Mouse (Mus musculus) C2C12 (cell line): ENCODE results near the gene Sbno1. TPM values are rescaled to one million over a fixed set of nuclear protein-coding genes. Genes with fewer than 3 reads are reported as not detected.

ENCODE experiments used
- H3K27me3 ChIP-seq: one replicate; pipeline ENCODE4 v1.6.1; 2011; ENCODE audit not compliant: control insufficient read depth, insufficient read depth, insufficient read length
- H3K36me3 ChIP-seq: one replicate; pipeline ENCODE4 v1.6.1; 2011; ENCODE audit not compliant: control insufficient read depth, insufficient read depth
- H3K4me3 ChIP-seq: one replicate; pipeline ENCODE4 v1.5.1; 2011; ENCODE audit warnings: mild to moderate bottlenecking, control low read depth; ENCODE audit not compliant: poor library complexity, insufficient read depth, severe bottlenecking
- H3K79me2 ChIP-seq: one replicate; pipeline ENCODE4 v1.6.1; 2011; ENCODE audit not compliant: control insufficient read depth, insufficient read depth
- H3K79me3 ChIP-seq: one replicate; pipeline ENCODE4 v1.6.1; 2011; ENCODE audit warnings: low read depth, control low read depth
- H3ac ChIP-seq: one replicate; pipeline ENCODE3; 2011; ENCODE audit warnings: low read depth; ENCODE audit not compliant: control insufficient read depth, insufficient read length
- CEBPB ChIP-seq: IDR thresholded peaks from one replicate; pipeline ENCODE4 v1.6.1; 2011; ENCODE audit warnings: low read depth, mild to moderate bottlenecking, control low read depth, moderate library complexity
- CTCF ChIP-seq: IDR thresholded peaks from one replicate; pipeline ENCODE4 v1.5.1; 2011; ENCODE audit not compliant: control insufficient read depth, insufficient read depth, insufficient read length
- FOSL1 ChIP-seq: IDR thresholded peaks from one replicate; pipeline ENCODE4 v1.8.0; 2011; ENCODE audit warnings: mild to moderate bottlenecking, low read length; ENCODE audit not compliant: poor library complexity, insufficient read depth, severe bottlenecking
- MAX ChIP-seq: IDR thresholded peaks from one replicate; pipeline ENCODE4 v1.6.1; 2011; ENCODE audit warnings: mild to moderate bottlenecking, control low read depth
- MYOD1 ChIP-seq: IDR thresholded peaks from one replicate; pipeline ENCODE4 v1.6.1; 2011; ENCODE audit warnings: low read depth; ENCODE audit not compliant: control insufficient read depth, insufficient read length
- MYOG ChIP-seq: IDR thresholded peaks from one replicate; pipeline ENCODE4 v1.6.1; 2011; ENCODE audit not compliant: control insufficient read depth, insufficient read length; ENCODE audit errors: extremely low read depth
- USF1 ChIP-seq: IDR thresholded peaks from one replicate; pipeline ENCODE4 v1.6.1; 2011; ENCODE audit warnings: low read depth, mild to moderate bottlenecking, control low read depth, moderate library complexity
- microRNA-seq: library from miRNA; unstranded; fragments of <30 nt; microRNA quantifications from one replicate; pipeline ENCODE4, GENCODE M21; 2019; ENCODE audit warnings: borderline microRNAs expressed
- polyA plus RNA-seq: library from polyadenylated mRNA; unstranded; fragments of >200 nt; fragmentation: generic; extraction: Trizol; gene quantifications from one replicate; pipeline ENCODE4 v1.2.1, GENCODE M21; 2012; ENCODE audit warnings: missing spikeins

Sbno1 gene
- polyA plus RNA-seq, 1 experiment, result 13.0 TPM

DNA sequence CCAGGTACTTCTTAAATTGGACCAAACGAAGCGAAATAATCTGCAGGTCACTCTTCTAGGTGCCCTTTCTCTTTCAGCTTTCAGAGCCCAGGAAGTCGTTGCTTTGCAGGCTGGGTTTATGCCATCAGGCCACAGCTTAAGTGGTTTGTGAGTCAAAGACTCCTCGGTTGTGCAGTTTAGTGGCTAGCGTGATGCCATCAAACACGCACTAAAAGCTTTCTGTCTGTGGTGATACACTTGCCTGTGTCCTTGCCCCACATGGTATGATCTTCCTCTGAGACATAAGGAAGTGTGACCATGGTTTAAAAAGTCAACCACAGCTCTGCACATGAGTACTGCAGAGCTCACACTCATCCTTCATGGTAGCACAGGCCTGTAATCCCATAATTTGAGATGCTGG, 95.7 kb downstream of the Sbno1 start:
- Histone ChIP-seq H3K79me3 (peaks cover 14% of the 10 kb centered on the region), H3K79me2 (peaks cover 33% of the 10 kb centered on the region), H3K4me3 (no peak overlapping the region), H3ac (no peak overlapping the region), H3K27me3 (no peaks in the 10 kb centered on the region), H3K36me3 (no peaks in the 10 kb centered on the region)
- TF ChIP-seq CEBPB, result no peak
- TF ChIP-seq FOSL1, result no peak
- TF ChIP-seq MAX, result no peak
- no peak for TF ChIP-seq USF1
- TF ChIP-seq CTCF, result no peak
- TF ChIP-seq MYOG, result no peak
- no peak for TF ChIP-seq MYOD1

DNA sequence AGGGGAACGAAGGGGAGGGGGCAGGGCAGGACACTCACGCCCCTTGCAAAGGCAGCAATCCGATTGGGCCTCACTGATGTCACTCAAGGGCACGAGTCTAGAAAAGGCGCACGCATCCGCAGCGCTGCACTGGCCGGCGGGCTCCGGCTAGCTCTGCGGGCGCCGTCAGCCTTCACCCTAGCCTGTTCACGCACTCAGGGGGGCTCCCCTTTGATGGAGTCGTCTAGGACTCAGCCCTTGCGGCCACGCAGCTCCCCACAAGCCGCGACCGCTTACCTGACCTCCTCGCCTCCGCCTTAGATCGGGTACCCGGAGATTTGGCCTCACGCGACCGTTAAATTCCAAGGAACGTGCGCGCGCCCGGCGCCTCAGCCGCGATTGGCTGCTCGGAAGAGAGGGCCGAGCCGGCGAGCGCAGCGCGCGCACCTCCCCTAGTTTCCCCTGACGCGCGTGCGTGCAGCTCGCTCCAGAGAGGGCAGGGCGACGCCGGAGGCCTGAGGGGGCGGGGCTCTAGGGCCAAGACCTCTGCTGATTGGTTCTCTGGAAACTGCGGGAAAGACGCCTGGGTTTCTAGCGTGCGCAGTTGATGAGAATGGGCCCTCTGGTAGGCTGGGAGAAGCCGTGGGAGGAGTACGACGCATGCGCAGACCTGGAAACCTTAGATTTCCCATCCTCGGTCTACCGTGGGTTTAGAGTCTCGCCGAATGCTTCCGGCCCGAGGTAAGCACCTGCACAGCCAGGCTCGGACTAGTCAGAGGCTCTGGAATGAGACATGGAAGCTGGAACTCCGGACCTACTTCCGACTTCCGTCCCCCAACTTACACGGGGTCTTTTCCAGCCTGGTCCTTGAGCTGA, 98.1 kb downstream of the Sbno1 start, which contains the start of the genes Mphosph9 and 2810006K23Rik:
Gene Mphosph9 (minus strand): TSS at position 463 of the 855 bp plus-strand sequence.
Gene 2810006K23Rik (plus strand): TSS at position 580 of the 855 bp plus-strand sequence.
- Histone ChIP-seq H3K79me2 (peaks cover 41% of the 10 kb centered on the region), H3ac (peak within 1 kb of the TSS; percentile 92), H3K79me3 (peaks cover 16% of the 10 kb centered on the region), H3K27me3 (no peaks in the 10 kb centered on the region), H3K4me3 (peak within 1 kb of the TSS; percentile 65), H3K36me3 (peaks cover 12% of the 10 kb centered on the region)
- TF ChIP-seq MAX, result no peak
- no peak for TF ChIP-seq MYOD1
- TF ChIP-seq CEBPB, result no peak
- TF ChIP-seq CTCF, result no peak
- no peak for TF ChIP-seq MYOG
- no peak for TF ChIP-seq FOSL1
- no peak for TF ChIP-seq USF1

DNA sequence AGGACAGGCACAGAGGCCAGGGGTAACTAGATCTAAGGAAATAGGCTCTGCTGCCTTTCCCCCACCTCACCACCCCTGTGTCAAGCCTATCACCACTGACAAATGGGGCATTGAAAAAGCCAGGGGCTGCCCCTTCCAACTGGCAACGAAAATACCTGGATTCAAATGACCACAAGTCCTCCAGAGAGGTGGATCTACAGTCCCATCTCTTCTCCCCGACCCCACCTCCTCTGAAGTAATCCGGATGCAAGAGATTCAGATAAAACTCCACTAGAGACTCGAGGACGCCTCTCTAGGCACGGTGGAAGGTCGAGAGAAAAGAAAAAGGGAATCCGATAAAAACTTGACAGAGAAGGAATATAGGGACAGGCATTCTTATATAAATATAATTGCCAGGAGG, 99.0 kb downstream of the Sbno1 start:
- Histone ChIP-seq H3K79me3 (peaks cover 16% of the 10 kb centered on the region), H3K4me3 (peak overlapping the region; percentile 65), H3K36me3 (peaks cover 13% of the 10 kb centered on the region), H3ac (peak overlapping the region; percentile 50), H3K79me2 (peaks cover 41% of the 10 kb centered on the region), H3K27me3 (no peaks in the 10 kb centered on the region)
- TF ChIP-seq USF1 (no peak), MYOD1 (no peak), CEBPB (no peak), CTCF (no peak), MYOG (no peak), FOSL1 (no peak)

Small RNA genes lying within 50 kb of the gene (microRNA-seq; reads per million reads assigned to microRNA genes)
- 0.40 reads per million, percentile 3 among the genes with 10 or more reads in this experiment for gene Gm27486

Other genes starting within 250 kb of the Sbno1 start
- 4.0 TPM for gene Pitpnm2, start 176.2 kb downstream of the Sbno1 start, polyA plus RNA-seq
- gene Mphosph9, start 98.0 kb downstream of the Sbno1 start, polyA plus RNA-seq, result 3.1 TPM
- gene 2810006K23Rik, start 97.9 kb downstream of the Sbno1 start, polyA plus RNA-seq, result 7.8 TPM
- 321 TPM for gene Cdk2ap1, start 62.9 kb downstream of the Sbno1 start, polyA plus RNA-seq
- 91.5 TPM for gene Kmt5a, start 13.9 kb upstream of the Sbno1 start, polyA plus RNA-seq
- 22.8 TPM for gene Rilpl2, start 52.4 kb upstream of the Sbno1 start, polyA plus RNA-seq
- 23.8 TPM for gene Snrnp35, start 57.1 kb upstream of the Sbno1 start, polyA plus RNA-seq
- gene Rilpl1, start 105.4 kb upstream of the Sbno1 start, polyA plus RNA-seq, result 15.2 TPM
- 187 TPM for gene Tmed2, start 114.7 kb upstream of the Sbno1 start, polyA plus RNA-seq
- gene Ddx55, start 126.9 kb upstream of the Sbno1 start, polyA plus RNA-seq, result 6.9 TPM
- gene Eif2b1, start 153.1 kb upstream of the Sbno1 start, polyA plus RNA-seq, result 43.0 TPM
- 34.0 TPM for gene Gtf2h3, start 153.1 kb upstream of the Sbno1 start, polyA plus RNA-seq
- gene Atp6v0a2, start 202.6 kb upstream of the Sbno1 start, polyA plus RNA-seq, result 22.8 TPM